Mouse (Mus musculus): ENCODE measurements around the gene Nckap5. TPM values are rescaled to one million over a fixed set of nuclear protein-coding genes. Genes with fewer than 3 reads are reported as not detected.

The Nckap5 gene
- polyA plus RNA-seq, 2 experiments = 0.31 to 1.3 TPM

- no peaks in the 10 kb centered on the region for H3K36me3 ChIP-seq (replicated peaks; ENCODE audit: control insufficient read depth, insufficient read depth, low read depth)
- no peak overlapping the region for H3K9ac ChIP-seq (replicated peaks)
- no peak overlapping the region for H3K4me3 ChIP-seq (ENCODE audit: insufficient read depth in 1 of 2, low read depth in 2 of 2, low read length in 2 of 2)
- no peaks in the 10 kb centered on the region for H3K4me1 ChIP-seq (replicated peaks; ENCODE audit: control insufficient read depth in 2 of 2, insufficient read depth in 2 of 2, low read length in 1 of 2)
- ATAC-seq (ENCODE audit: insufficient read depth) (no peak), DNase-seq (ENCODE audit: low read depth in 3 of 3, low spot score in 3 of 3) (no peak)
- H3K27me3 ChIP-seq (ENCODE audit: control insufficient read depth, insufficient read depth, low read length) = no peaks in the 10 kb centered on the region
- no peak for TF ChIP-seq EP300 (IDR thresholded peaks at IDR 0.05; ENCODE audit: low read depth)
- TF ChIP-seq CTCF (IDR thresholded peaks at IDR 0.05; ENCODE audit: low read depth) = no peak
- no peak overlapping the region for H3K4me2 ChIP-seq (ENCODE audit: low read depth)
- H3K9me3 ChIP-seq (ENCODE audit: control insufficient read depth, low read length) = no peaks in the 10 kb centered on the region
- 78% methylated on average over 7 of the region's 7 CpGs for WGBS (ENCODE audit: insufficient replicate concordance)
- H3K27ac ChIP-seq = no peak overlapping the region
Observed at GRCm38 (mm10) chr1:126087181-126087580, 743.4 kb downstream of the Nckap5 start.

GRCm38 (mm10) chr1:126076312-126076711, 754.3 kb downstream of the Nckap5 start:
- no peaks in the 10 kb centered on the region for H3K36me3 ChIP-seq (replicated peaks; ENCODE audit: control insufficient read depth, insufficient read depth, low read depth)
- H3K27me3 ChIP-seq (ENCODE audit: control insufficient read depth, insufficient read depth, low read length) = no peaks in the 10 kb centered on the region
- 52% methylated on average over 4 of the region's 4 CpGs for WGBS (ENCODE audit: insufficient replicate concordance)
- TF ChIP-seq CTCF (IDR thresholded peaks at IDR 0.05; ENCODE audit: low read depth) (no peak), EP300 (IDR thresholded peaks at IDR 0.05; ENCODE audit: low read depth) (no peak)
- H3K27ac ChIP-seq = no peak overlapping the region
- no peak overlapping the region for H3K4me2 ChIP-seq (ENCODE audit: low read depth)
- no peak for DNase-seq (ENCODE audit: low read depth in 3 of 3, low spot score in 3 of 3)
- H3K4me1 ChIP-seq (replicated peaks; ENCODE audit: control insufficient read depth in 2 of 2, insufficient read depth in 2 of 2, low read length in 1 of 2) = no peaks in the 10 kb centered on the region
- H3K4me3 ChIP-seq (ENCODE audit: insufficient read depth in 1 of 2, low read depth in 2 of 2, low read length in 2 of 2) = no peak overlapping the region
- H3K9ac ChIP-seq (replicated peaks) = no peak overlapping the region
- no peaks in the 10 kb centered on the region for H3K9me3 ChIP-seq (ENCODE audit: control insufficient read depth, low read length)
- no peak for ATAC-seq (ENCODE audit: insufficient read depth)

DNA sequence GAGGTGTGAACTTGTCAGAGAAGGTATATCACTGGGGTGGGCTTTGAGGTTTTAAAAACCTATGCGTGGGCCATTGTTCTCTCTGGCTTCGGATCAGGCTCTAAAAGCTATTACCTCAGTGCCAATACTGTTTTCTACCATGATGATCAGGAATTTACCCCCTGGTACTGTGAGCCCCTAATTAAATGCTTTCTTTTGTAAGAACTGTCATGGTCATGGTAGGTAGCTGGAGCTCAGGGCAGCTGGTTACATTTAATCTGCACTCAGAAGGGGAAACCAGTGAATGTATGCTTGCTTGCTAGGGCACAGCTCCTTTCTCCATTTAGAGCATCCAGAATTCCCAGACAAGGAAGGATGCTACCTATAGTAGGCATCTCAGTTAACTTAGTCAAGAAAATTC, 759.7 kb downstream of the Nckap5 start:
- TF ChIP-seq CTCF (IDR thresholded peaks at IDR 0.05; ENCODE audit: low read depth) (no peak), EP300 (IDR thresholded peaks at IDR 0.05; ENCODE audit: low read depth) (no peak)
- no peak for DNase-seq (ENCODE audit: low read depth in 3 of 3, low spot score in 3 of 3)
- 66% methylated on average over 2 of the region's 2 CpGs for WGBS (ENCODE audit: insufficient replicate concordance)

GRCm38 (mm10) chr1:126051491-126051890, 779.1 kb downstream of the Nckap5 start:
- no peak overlapping the region for H3K27ac ChIP-seq
- H3K4me3 ChIP-seq (ENCODE audit: insufficient read depth in 1 of 2, low read depth in 2 of 2, low read length in 2 of 2) = no peak overlapping the region
- no peaks in the 10 kb centered on the region for H3K36me3 ChIP-seq (replicated peaks; ENCODE audit: control insufficient read depth, insufficient read depth, low read depth)
- H3K27me3 ChIP-seq (ENCODE audit: control insufficient read depth, insufficient read depth, low read length) = no peaks in the 10 kb centered on the region
- WGBS (ENCODE audit: insufficient replicate concordance) = 52% methylated on average over 3 of the region's 3 CpGs
- H3K4me2 ChIP-seq (ENCODE audit: low read depth) = no peak overlapping the region
- no peak for ATAC-seq (ENCODE audit: insufficient read depth)
- no peaks in the 10 kb centered on the region for H3K4me1 ChIP-seq (replicated peaks; ENCODE audit: control insufficient read depth in 2 of 2, insufficient read depth in 2 of 2, low read length in 1 of 2)
- no peak for DNase-seq (ENCODE audit: low read depth in 3 of 3, low spot score in 3 of 3)
- TF ChIP-seq CTCF (IDR thresholded peaks at IDR 0.05; ENCODE audit: low read depth) (no peak), EP300 (IDR thresholded peaks at IDR 0.05; ENCODE audit: low read depth) (no peak)
- no peaks in the 10 kb centered on the region for H3K9me3 ChIP-seq (ENCODE audit: control insufficient read depth, low read length)
- H3K9ac ChIP-seq (replicated peaks) = no peak overlapping the region

More for the DNA sequence above, 759.7 kb downstream of the Nckap5 start:
- H3K4me3 ChIP-seq (ENCODE audit: insufficient read depth in 1 of 2, low read depth in 2 of 2, low read length in 2 of 2) = no peak overlapping the region
- no peaks in the 10 kb centered on the region for H3K4me1 ChIP-seq (replicated peaks; ENCODE audit: control insufficient read depth in 2 of 2, insufficient read depth in 2 of 2, low read length in 1 of 2)
- no peak overlapping the region for H3K4me2 ChIP-seq (ENCODE audit: low read depth)
- H3K9ac ChIP-seq (replicated peaks) = no peak overlapping the region
- no peaks in the 10 kb centered on the region for H3K27me3 ChIP-seq (ENCODE audit: control insufficient read depth, insufficient read depth, low read length)
- no peaks in the 10 kb centered on the region for H3K9me3 ChIP-seq (ENCODE audit: control insufficient read depth, low read length)
- no peak for ATAC-seq (ENCODE audit: insufficient read depth)
- H3K36me3 ChIP-seq (replicated peaks; ENCODE audit: control insufficient read depth, insufficient read depth, low read depth) = no peaks in the 10 kb centered on the region
- no peak overlapping the region for H3K27ac ChIP-seq

DNA sequence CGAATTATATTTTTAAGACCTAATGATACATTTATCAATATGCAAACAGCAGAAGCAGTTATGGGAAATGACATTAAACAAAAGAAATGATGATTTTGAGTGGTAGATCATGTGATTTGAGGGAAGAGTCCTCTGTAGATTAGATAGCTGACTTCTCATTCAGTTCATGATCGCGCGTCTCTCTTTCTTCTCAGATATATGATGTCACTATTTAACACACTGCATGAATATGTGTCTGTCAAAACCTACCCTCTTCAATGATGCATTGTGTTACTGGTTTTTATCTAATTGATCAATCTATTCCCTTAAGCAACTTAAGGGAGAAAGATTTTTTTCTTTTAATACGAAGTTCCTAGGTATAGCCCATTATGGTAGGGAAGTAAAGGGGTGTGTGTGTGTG, 787.7 kb downstream of the Nckap5 start:
- Histone ChIP-seq H3K4me2 (ENCODE audit: low read depth) (no peak overlapping the region), H3K27ac (no peak overlapping the region), H3K4me3 (ENCODE audit: insufficient read depth in 1 of 2, low read depth in 2 of 2, low read length in 2 of 2) (no peak overlapping the region), H3K9ac (replicated peaks) (no peak overlapping the region), H3K27me3 (ENCODE audit: control insufficient read depth, insufficient read depth, low read length) (no peaks in the 10 kb centered on the region), H3K4me1 (replicated peaks; ENCODE audit: control insufficient read depth in 2 of 2, insufficient read depth in 2 of 2, low read length in 1 of 2) (no peaks in the 10 kb centered on the region), H3K9me3 (ENCODE audit: control insufficient read depth, low read length) (no peaks in the 10 kb centered on the region), H3K36me3 (replicated peaks; ENCODE audit: control insufficient read depth, insufficient read depth, low read depth) (no peaks in the 10 kb centered on the region)
- TF ChIP-seq EP300 (IDR thresholded peaks at IDR 0.05; ENCODE audit: low read depth) (no peak), CTCF (IDR thresholded peaks at IDR 0.05; ENCODE audit: low read depth) (no peak)
- DNase-seq (ENCODE audit: low read depth in 3 of 3, low spot score in 3 of 3) (no peak), ATAC-seq (ENCODE audit: insufficient read depth) (no peak)
- WGBS (ENCODE audit: insufficient replicate concordance) = 69% methylated on average over 5 of the region's 5 CpGs

All from liver, embryonic 14.5 days (tissue).